Mouse (Mus musculus) erythroblast, embryonic 14.5 days (primary cell): ENCODE measurements around the gene Ctdnep1. TPM values are rescaled to one million over a fixed set of nuclear protein-coding genes. Genes with fewer than 3 reads are reported as not detected.
A peak's percentile ranks its signal among the peaks of the same experiment; 100 is the strongest.

Experiments used
- H3K27me3 ChIP-seq: 2 replicates; pipeline ENCODE4 v1.6.1; 2012; ENCODE audit warnings: inconsistent platforms; ENCODE audit not compliant: control insufficient read depth
- H3K36me3 ChIP-seq: 2 replicates; pipeline ENCODE4 v1.6.1; 2012; ENCODE audit warnings: mild to moderate bottlenecking, inconsistent platforms; ENCODE audit not compliant: control insufficient read depth
- H3K4me1 ChIP-seq: 2 replicates; pipeline ENCODE4 v1.6.1; 2012; ENCODE audit warnings: inconsistent platforms; ENCODE audit not compliant: control insufficient read depth
- H3K4me3 ChIP-seq: replicated peaks from 2 replicates; pipeline ENCODE3; 2012; ENCODE audit warnings: moderate library complexity, mild to moderate bottlenecking, inconsistent platforms
- H3K9me3 ChIP-seq: 2 replicates; pipeline ENCODE4 v1.6.1; 2012; ENCODE audit warnings: low read length, inconsistent platforms, mixed read lengths; ENCODE audit not compliant: control insufficient read depth
- GATA1 ChIP-seq: IDR thresholded peaks from 2 replicates; pipeline ENCODE4 v1.6.1; 2012; ENCODE audit warnings: low read length, inconsistent platforms, mixed read lengths
- TAL1 ChIP-seq: IDR thresholded peaks from 3 replicates; pipeline ENCODE4 v1.6.1; 2012; ENCODE audit warnings: low read length, inconsistent platforms, mixed read lengths
- polyA plus RNA-seq: library from polyadenylated mRNA; stranded (reverse); fragments of >175 nt; gene quantifications from 2 replicates; pipeline ENCODE4 v1.2.3, GENCODE M21; 2012

Ctdnep1 gene
- polyA plus RNA-seq, 1 experiment: 23.2 TPM

DNA sequence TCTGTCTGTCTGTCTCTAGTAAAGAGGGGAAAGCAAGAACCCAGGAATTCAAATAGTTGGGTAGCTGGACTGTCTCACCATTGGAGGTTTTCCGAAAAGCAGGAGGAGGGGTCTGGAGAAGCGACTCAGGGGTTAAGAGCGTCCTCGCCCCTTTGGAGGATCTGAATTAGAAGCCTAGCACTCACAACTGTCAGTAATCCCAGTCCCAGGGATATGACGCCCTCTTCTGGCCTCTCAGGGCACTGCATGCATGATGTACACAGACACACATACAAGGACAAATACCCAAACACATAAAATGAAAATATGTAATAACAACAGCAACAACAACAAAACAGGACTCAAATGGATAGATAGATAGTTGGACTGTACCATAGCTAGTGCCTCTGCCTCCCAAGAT is 20.3 kb upstream of the Ctdnep1 start:
- Histone ChIP-seq H3K4me3 (no peak overlapping the region), H3K27me3 (peaks cover 95% of the 10 kb centered on the region), H3K36me3 (no peaks in the 10 kb centered on the region), H3K4me1 (peaks cover 4% of the 10 kb centered on the region), H3K9me3 (peaks cover 15% of the 10 kb centered on the region)
- no peak for TF ChIP-seq GATA1
- TF ChIP-seq TAL1: no peak

DNA sequence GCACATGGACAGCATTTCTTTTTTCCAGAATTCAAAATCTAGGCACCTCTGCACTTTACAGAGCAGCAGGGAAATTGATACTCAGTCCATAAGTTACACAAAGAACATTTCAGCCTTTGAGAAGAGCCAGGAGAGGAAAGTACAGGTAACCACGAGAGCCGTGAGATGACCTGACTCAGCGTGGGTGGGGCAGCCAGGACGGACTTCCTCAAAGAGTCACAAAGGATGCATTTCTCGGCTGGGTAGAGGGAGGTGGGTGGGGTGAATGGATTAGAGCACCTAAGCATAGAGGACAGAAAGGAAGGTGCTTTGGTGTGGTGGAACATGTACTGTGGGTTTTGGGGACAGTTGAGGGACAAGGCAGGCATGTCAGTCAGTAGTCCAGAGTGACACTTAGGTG is 19.1 kb upstream of the Ctdnep1 start:
- peaks cover 95% of the 10 kb centered on the region for H3K27me3 ChIP-seq
- H3K4me3 ChIP-seq: no peak overlapping the region
- peaks cover 16% of the 10 kb centered on the region for H3K4me1 ChIP-seq
- H3K9me3 ChIP-seq: peaks cover 25% of the 10 kb centered on the region
- TF ChIP-seq GATA1: no peak
- no peak for TF ChIP-seq TAL1
- H3K36me3 ChIP-seq: no peaks in the 10 kb centered on the region

DNA sequence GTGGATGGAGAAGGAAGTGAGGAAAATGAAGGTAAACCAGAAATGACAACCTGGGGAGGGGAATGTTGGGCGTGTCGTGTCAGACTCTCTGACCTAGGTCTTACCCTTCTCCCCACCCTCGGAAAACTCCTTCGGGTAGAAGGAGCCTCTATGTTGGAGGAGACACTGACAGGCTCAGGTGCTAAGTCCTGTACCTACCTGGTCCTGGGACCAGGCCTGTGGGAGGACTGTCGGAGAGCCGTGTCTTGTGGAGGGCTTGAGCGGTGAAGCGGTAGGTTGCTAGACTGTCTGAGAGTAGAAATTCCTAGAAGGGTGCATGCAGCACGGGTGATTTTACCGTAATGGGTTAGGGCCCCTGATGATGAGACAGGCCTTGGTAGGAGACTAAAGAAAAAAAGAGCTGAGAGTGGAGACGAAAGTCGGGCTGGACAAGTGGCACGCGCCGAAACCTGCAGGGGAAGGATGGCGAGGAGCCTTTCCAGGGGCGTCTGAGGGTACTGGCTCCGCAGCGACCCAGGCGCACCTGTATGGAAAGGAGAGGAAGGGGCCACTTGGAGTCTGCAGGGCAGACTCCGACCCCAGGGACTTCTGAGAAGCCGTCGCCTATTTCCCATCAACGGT is 16.2 kb upstream of the Ctdnep1 start, which contains the start of gene Cldn7:
Gene Cldn7, plus strand, starts transcription at position 130 of the 621 bp plus-strand sequence.
- H3K27me3 ChIP-seq: peaks cover 84% of the 10 kb centered on the region
- peaks cover 27% of the 10 kb centered on the region for H3K9me3 ChIP-seq
- no peak within 1 kb of the TSS for H3K4me3 ChIP-seq
- H3K36me3 ChIP-seq: peaks cover 20% of the 10 kb centered on the region
- H3K4me1 ChIP-seq: peaks cover 17% of the 10 kb centered on the region
- no peak for TF ChIP-seq GATA1
- TF ChIP-seq TAL1: no peak

DNA sequence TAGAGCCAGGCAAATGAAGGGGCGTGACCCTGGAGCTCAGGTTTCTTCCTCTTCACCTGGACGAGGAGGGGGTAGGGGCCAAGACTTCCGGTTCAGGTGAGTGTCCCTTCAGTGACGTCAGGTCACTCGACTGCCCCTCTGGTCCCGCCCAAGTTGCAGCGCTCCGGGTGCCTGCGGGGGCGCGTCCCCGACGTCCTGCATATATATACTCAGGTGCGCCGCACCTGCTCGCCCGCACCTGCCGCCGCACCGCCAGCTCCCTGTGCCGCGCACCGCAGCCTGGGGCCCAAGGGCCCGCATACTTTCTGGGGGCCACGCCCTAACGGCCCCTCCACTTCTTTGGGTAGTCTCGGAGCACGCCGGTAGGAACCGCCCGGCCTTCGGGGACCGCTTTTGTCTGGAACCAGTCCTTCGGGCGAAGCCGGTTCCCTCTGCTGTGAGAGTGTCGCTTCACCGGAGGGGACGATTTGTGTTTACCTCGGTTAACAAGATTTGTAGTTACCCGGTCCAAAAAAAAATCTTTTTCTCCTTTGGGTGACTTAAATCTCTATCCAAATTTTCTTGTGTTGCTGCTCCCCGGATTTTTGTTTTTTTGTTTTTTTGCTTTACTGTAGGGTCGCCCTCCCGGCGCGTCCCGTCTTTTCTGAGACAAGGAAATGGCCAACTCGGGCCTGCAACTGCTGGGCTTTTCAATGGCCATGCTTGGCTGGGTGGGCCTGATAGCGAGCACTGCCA is 15.5 kb upstream of the Ctdnep1 start:
- peak overlapping the region; percentile 39 for H3K4me3 ChIP-seq
- peaks cover 27% of the 10 kb centered on the region for H3K9me3 ChIP-seq
- peaks cover 17% of the 10 kb centered on the region for H3K4me1 ChIP-seq
- TF ChIP-seq TAL1 (no peak), GATA1 (no peak)
- H3K27me3 ChIP-seq: peaks cover 78% of the 10 kb centered on the region
- H3K36me3 ChIP-seq: peaks cover 26% of the 10 kb centered on the region

DNA sequence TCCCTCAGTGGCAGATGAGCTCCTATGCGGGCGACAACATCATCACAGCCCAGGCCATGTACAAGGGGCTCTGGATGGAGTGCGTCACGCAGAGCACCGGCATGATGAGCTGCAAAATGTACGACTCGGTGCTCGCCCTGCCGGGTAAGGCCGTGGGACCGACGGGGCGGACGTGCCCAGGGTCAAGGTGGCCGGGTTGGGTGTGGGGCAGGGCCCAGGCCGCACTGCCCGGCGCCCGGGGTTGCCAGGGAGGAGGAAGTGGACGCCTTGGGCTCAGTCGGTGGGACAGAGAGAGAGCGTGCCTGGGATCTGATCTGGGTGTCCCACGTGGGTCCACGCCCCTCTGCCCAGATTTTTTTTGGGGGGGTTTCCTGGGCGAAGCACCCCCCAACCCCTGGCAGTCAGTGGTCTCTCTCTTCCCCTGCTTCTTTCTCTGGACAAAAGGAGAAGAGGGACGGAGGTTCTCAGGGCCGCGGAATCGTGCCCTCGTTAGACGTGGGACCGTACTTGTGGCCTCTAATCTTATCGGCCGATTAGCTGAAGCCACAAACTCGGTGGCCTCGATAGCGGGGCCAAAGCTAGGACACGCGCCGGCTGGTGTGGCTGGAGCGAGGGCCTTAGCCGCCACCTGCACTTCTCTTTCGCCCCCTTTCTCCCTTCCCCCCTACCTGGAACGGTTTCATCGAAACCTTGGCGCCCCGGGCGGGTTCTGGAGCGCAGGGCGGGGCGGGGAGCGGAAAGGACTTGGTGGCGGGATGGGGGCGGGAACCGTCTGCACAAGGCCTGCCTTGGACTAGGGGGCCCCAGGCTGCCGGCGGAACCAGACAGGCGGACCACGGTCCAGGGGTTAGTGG is 14.7 kb upstream of the Ctdnep1 start:
- no peak for TF ChIP-seq GATA1
- no peak for TF ChIP-seq TAL1
- Histone ChIP-seq H3K4me3 (peak overlapping the region; percentile 39), H3K9me3 (peaks cover 27% of the 10 kb centered on the region), H3K27me3 (peaks cover 70% of the 10 kb centered on the region), H3K4me1 (peaks cover 17% of the 10 kb centered on the region), H3K36me3 (peaks cover 30% of the 10 kb centered on the region)

DNA sequence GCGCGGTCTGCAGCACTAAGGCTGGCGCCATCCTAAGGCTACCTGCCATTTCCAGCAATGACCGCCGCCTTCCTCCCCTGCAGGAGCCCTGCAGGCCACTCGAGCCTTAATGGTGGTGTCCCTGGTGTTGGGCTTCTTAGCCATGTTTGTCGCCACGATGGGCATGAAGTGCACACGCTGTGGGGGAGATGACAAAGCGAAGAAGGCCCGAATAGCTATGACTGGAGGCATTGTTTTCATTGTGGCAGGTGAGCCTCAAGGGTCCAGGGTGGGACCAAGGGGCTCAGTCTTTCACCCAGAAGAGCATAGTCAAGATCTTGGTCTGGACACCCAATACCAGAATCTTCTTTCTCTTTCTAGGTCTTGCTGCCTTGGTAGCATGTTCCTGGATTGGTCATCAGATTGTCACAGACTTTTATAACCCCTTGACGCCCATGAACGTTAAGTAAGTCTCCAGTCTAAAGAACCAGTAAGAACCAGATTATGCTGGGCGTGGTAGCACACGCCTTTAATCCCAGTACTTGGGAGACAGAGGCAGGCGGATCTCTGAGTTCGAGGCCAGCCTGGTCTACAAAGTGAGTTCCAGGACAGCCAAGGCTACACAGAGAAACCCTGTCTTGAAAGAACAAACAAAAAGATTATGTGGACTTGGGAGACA is 14.0 kb upstream of the Ctdnep1 start:
- Histone ChIP-seq H3K4me3 (peak overlapping the region; percentile 39), H3K36me3 (peaks cover 38% of the 10 kb centered on the region), H3K4me1 (peaks cover 17% of the 10 kb centered on the region), H3K9me3 (peaks cover 27% of the 10 kb centered on the region), H3K27me3 (peaks cover 62% of the 10 kb centered on the region)
- TF ChIP-seq TAL1 (no peak), GATA1 (no peak)

DNA sequence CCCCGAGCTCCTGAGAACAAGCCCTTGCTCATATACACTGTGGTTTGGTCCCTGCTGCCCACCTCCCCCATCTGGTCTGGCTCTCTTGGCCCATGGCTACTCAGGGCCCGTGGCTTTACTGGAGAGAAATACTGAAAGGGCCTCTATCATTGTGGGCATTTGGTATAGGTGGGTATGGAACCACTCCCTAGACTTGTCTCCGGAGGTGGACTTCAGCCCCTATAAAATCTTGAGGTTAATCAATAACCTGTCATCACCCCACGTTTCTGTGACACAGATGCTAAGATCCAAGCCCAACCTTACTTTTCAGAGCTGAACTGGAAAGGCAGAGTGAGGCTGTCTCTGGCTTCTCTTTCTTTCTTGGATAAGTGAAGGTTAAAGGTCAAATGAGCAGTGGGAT is 12.2 kb upstream of the Ctdnep1 start:
- Histone ChIP-seq H3K4me1 (peaks cover 17% of the 10 kb centered on the region), H3K27me3 (peaks cover 44% of the 10 kb centered on the region), H3K4me3 (no peak overlapping the region), H3K36me3 (peaks cover 55% of the 10 kb centered on the region), H3K9me3 (peaks cover 24% of the 10 kb centered on the region)
- no peak for TF ChIP-seq TAL1
- no peak for TF ChIP-seq GATA1

DNA sequence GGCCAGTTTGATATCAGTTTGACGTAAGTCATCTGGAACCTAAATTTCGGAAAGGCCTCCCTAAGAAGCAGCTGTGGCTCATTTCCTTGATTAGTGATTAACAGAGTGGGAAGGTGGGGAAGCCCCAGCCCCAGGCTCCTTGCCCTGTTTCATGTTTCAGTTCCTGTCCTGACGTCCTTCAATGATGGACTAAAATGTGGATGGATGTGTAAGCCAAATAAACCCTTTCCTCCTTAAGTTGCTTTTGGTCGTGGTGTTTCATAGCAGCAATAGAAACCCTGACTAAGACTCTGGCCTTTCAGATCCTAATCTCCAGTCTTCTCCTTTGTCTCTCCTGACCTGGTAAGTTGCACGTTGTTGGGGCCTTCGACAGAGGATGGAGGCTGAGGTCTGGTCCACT is 10.7 kb upstream of the Ctdnep1 start:
- peaks cover 69% of the 10 kb centered on the region for H3K36me3 ChIP-seq
- no peak for TF ChIP-seq GATA1
- TF ChIP-seq TAL1: no peak
- H3K9me3 ChIP-seq: peaks cover 16% of the 10 kb centered on the region

DNA sequence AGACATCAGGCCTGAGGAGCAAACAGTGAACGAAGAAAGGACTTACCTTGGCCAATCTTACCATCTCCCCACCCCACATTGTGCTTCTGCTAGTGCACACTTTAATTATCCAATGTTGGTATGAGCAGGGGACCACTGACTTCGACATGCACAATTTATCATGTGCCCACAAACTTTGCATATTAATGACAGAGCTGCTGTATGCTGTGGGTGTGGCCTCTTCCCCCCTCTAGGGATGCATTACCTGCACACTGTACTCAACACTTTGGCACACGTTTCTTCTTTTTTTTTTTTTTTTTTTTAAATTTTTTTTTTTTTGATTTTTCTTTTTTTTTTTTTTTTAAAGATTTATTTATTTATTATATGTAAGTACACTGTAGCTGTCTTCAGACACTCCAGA is 10.2 kb upstream of the Ctdnep1 start:
- peaks cover 24% of the 10 kb centered on the region for H3K27me3 ChIP-seq
- no peak overlapping the region for H3K4me3 ChIP-seq
- H3K9me3 ChIP-seq: peaks cover 13% of the 10 kb centered on the region
- H3K4me1 ChIP-seq: peaks cover 12% of the 10 kb centered on the region
- TF ChIP-seq TAL1 (no peak), GATA1 (no peak)
- H3K36me3 ChIP-seq: peaks cover 75% of the 10 kb centered on the region

More for the DNA sequence above, 10.7 kb upstream of the Ctdnep1 start:
- Histone ChIP-seq H3K4me3 (no peak overlapping the region), H3K27me3 (peaks cover 30% of the 10 kb centered on the region), H3K4me1 (peaks cover 16% of the 10 kb centered on the region)
